Mouse (Mus musculus): ENCODE data around the gene Gck. TPM values are rescaled to one million over a fixed set of nuclear protein-coding genes. Genes with fewer than 3 reads are reported as not detected.
"Not testable (repeated sequence)": the region's sequence is repeated elsewhere in the genome, so short reads cannot be mapped to it uniquely, and the experiment has no call there.

The Gck gene
- total RNA-seq, 2 experiments from 2014 or later: 3.4 to 18.5 TPM

DNA sequence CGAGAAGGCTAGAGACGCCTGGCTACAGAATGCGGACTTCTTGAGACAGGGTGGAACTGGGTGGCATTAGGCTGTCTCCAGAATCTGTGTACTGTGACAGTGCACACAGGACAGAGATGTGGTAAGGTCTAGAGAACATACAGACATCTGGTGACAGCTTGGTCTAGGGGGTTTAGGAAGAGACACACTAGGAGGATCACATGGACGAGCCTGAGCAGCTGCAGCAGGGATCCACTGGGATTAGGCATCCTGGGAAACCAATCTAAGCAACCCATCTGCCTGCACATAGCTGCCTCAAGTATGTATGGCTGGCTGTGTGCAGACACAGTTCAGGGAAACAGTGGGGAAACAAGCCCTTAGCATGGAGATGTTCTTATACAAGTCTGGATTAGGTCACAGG lies 35.9 kb downstream of the Gck start:
- intact Hi-C loops (cut with DNase I): no loop called here
- DNase-seq: no peak

DNA sequence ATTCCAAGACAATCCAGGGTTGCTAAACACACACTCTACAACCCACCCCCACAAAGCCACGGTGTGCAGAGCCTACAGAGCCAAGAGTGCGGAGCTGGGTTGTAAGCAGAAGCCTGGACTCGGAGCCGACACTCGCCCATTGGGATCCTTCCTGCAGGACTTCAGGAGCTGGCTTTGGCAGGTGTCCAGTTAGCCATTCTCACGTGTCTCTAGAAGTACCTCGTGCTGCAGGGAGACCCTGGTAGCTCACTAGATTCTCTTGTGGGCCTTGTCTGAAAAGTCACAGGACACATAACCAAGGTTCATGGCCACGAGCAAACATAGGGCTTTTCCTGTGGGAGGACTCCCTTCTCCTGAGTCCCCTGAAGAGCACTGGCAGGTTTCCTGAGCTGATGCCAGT lies 36.6 kb downstream of the Gck start:
- no peak for DNase-seq
- intact Hi-C loops (cut with DNase I): no loop called here

DNA sequence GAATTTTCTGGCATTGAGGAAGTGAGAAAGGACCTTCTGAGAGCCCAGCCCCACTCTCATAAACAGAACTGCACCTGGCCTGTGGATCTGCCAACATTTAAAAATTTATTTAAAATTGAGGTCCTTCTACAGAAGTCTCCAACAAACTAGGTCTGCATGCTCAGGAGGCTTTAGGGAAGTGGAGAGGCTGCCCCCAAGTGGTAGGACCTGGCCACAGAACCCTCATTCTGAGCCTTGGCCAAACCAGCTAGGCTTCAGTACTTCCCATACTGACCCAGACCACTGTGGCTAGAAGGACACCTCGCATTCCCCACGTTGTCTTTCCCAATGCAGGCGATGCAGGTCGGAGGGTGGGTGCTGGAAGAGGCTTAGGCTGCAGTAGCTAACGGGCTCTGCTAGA lies 37.2 kb downstream of the Gck start:
- intact Hi-C loops (cut with DNase I): no loop called here
- peak; percentile 54 to 68 for DNase-seq

DNA sequence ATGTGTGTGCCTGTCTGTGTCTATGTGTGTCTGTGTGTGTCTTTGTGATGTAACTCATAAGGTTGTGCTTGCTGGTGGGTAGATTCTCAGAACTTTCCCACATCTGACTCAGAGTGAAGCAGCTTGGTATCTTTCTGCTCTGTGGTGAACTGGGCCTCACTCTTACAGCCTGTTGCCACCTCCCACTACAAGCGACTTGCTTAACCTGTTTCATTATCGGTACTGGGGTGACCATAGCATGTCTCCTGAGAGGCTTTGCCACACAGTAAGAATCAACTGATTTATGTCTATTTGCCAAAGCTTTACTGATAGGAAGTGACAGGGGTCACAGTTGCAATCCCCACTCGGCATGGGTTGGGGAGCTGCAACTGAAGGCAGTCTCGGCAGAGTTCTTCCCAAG lies 41.2 kb downstream of the Gck start:
- no peak for DNase-seq

GRCm38 (mm10) chr11:5907096-5907495 lies 42.8 kb downstream of the Gck start:
- DNase-seq: no peak
- intact Hi-C loops (cut with DNase I): no loop called here

More for the DNA sequence above, 41.2 kb downstream of the Gck start:
- intact Hi-C loops (cut with DNase I): no loop called here

DNA sequence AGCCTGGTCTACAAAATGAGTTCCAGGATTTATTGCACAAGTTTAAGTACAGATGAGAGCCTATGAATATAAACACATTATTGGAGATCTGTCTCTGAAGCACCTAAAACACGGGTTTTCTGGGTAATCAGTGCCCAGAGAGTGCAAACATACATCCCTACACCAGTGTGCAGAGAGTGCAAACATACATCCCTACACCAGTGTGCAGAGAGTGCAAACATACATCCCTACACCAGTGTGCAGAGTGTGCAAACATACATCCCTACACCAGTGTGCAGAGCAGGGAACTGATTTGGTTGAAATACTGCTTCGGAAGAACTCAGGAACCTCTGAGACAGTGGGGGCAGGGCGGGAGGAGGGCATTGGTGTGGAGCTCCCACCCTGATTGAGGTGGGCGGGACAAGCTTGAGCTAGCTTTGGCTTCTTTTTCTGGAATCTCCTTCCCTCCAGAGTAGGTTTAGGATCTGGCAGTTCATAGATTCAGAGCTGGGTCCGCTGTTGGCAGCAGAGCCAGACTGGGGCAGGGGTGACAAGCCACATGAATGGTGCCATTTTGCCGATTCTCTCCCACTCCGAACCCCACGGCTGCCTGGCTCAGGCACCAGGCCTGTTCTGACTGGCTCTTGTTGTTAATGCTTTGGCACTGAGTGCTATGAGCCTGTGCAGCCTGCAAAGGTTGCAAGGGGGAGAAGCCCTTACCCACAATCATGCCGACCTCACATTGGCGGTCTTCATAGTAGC lies 43.9 kb downstream of the Gck start:
- DNase-seq: no peak
- intact Hi-C loops (cut with DNase I): no loop called here

- no peak for DNase-seq
- intact Hi-C loops (cut with DNase I): no loop called here
Measured at GRCm38 (mm10) chr11:5904871-5905270, 45.0 kb downstream of the Gck start.

DNA sequence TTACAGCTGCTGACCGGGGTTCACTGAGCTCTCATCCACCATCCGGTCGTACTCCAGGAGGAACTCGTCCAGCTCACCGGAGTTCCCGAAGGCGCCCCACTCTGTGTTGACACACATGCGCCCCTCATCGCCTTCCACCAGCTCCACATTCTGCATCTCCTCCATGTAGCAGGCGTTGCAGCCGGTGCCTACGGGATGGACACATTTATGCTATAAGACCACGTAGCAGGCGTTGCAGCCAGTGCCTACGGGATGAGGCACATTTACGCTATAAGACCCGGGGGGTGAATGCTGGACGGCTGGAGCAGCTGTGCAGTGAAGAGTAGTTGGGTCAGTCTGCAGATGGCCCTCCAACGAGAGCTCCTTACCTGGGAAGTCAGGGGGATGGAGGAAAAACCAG lies 45.5 kb downstream of the Gck start:
- DNase-seq: no peak

GRCm38 (mm10) chr11:5903844-5904243 lies 46.0 kb downstream of the Gck start:
- DNase-seq: no peak
- intact Hi-C loops (cut with DNase I): no loop called here

More for the DNA sequence above, 45.5 kb downstream of the Gck start:
- intact Hi-C loops (cut with DNase I): no loop called here

- intact Hi-C loops (cut with DNase I): no loop called here
- DNase-seq: no peak
Measured at GRCm38 (mm10) chr11:5902390-5902789, 47.5 kb downstream of the Gck start.

GRCm38 (mm10) chr11:5901950-5902349 lies 47.9 kb downstream of the Gck start:
- no peak for DNase-seq
- intact Hi-C loops (cut with DNase I): no loop called here

GRCm38 (mm10) chr11:5901320-5901719 lies 48.6 kb downstream of the Gck start:
- no peak for DNase-seq
- intact Hi-C loops (cut with DNase I): no loop called here

DNA sequence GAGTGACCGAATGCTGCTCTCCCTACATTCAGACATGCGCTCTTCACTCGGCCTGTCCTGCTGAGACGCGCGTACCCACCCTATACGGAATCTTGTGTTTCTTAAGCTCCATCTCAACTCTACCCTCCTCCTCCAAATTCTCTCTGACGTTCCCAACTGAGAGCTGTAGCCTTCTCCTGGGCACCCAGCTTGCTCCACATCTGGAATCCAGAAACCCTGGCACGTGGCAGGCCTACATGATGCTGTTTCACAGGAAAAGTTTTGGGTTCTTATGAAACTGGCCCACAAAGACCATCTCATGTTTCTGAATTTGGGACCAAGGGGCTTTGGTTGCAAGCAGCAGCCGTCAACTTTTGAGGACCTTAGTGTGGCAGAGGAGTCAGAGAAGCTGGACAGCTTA lies 50.6 kb downstream of the Gck start:
- intact Hi-C loops (cut with DNase I): no loop called here
- DNase-seq: no peak

- DNase-seq: no peak
- intact Hi-C loops (cut with DNase I): no loop called here
Measured at GRCm38 (mm10) chr11:5898531-5898930, 51.4 kb downstream of the Gck start, which contains the start of gene Myl7. Gene Myl7, minus strand, starts transcription at chr11:5898782.

GRCm38 (mm10) chr11:5897839-5898238 lies 52.0 kb downstream of the Gck start:
- intact Hi-C loops (cut with DNase I): no loop called here

DNA sequence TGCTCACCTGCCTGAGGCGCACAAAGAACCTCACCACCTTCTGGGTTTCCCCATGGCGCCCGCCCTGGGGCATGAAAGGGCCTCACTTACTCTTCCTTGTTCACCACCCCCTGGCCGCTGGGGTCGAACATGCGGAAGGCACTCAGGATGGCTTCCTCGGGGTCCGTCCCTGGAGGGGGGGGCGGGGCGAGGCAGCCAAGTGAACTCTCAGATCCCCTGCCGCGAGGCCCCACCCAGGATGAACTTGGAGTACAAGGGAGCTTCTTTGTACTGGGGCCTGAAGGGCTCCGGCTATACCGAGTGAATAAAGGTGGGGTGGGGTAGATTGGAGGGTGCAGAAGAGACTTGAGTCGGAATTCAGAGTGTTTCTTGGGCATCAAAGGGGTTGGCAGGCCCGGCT lies 52.7 kb downstream of the Gck start:
- no peak for DNase-seq
- intact Hi-C loops (cut with DNase I): no loop called here

More at GRCm38 (mm10) chr11:5897839-5898238, 52.0 kb downstream of the Gck start:
- DNase-seq: no peak

GRCm38 (mm10) chr11:5893807-5894206 lies 56.1 kb downstream of the Gck start:
- no peak for DNase-seq
- intact Hi-C loops (cut with DNase I): no loop called here

DNA sequence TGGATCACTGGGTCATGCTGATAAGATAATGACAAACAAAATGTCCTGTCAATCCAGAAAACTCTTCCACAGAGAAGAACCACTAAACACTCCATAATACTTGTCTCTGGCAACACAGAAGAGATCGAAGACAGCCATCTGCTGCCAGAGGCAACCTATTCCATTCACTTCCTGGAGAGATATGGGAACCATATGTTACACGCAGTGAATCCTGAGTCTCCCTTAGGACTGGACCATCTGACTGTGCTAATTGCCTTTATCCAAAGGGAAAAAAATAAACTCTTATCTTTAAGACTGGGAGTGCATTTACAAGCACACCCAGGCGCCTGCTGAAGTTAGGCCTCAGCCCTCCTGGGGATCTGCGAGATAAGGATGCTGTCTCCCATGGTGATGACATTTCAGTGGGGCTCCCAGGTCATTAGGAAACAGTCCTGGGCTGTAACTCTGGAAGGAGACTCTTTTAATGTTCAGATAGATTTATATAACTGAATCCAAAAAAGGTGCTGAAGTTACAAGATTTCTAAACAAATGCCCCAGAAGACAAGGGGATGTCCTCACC lies 57.0 kb downstream of the Gck start:
- DNase-seq: no peak
- intact Hi-C loops (cut with DNase I): no loop called here

- DNase-seq: no peak
- intact Hi-C loops (cut with DNase I): no loop called here
Measured at GRCm38 (mm10) chr11:5892151-5892591, 57.7 kb downstream of the Gck start.

GRCm38 (mm10) chr11:5888563-5888962 lies 61.3 kb downstream of the Gck start:
- intact Hi-C loops (cut with DNase I): loop anchor here (5.0 kb wide), 1 partner anchor 181 kb away; no protein-coding TSS in a partner anchor

DNA sequence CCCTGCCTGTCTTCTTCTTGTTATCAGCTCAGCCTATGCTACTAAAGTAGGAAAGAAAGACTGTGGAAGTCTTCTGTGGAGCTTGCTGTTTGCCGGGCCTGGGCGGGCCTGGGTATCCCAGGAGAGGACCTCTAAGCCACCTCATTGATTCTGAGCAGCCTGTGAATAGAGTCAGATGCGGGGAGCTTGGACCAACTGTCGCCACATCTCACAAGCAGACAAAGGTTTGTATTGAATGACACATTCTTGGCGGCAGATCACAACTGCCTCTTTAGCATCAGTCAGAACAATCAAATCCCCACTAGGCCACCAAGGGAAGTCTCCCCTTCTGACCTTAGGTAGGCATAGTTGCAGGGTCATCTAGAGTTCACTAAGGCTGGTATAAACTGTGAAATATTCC lies 62.6 kb downstream of the Gck start:
- intact Hi-C loops (cut with DNase I): loop anchor here (2.0 to 5.0 kb wide), 4 partner anchors 48 to 402 kb away; partner anchors contain the start of gene Polm
- no peak for DNase-seq

More at GRCm38 (mm10) chr11:5888563-5888962, 61.3 kb downstream of the Gck start:
- DNase-seq: not testable (repeated sequence)

GRCm38 (mm10) chr11:5886187-5886586 lies 63.7 kb downstream of the Gck start:
- intact Hi-C loops (cut with DNase I): loop anchor here (2.0 to 5.0 kb wide), 4 partner anchors 47 to 401 kb away; partner anchors contain the start of gene Polm
- DNase-seq: peak; percentile 63 to 72
